ENCODE assay signal across 31 mouse cellular contexts in genomic region chr15:87458932-87459331, GRCm38 (mm10).
DNase-seq lines count a peak whose midpoint lies in the region; ATAC-seq lines count a peak whose summit lies in the region.
"Had no signal": no experiment of that assay in that cellular context is flagged by ENCODE, and none has a peak within 500 bp of the region (broad histone marks: within the 10 kb centered on the region; RNA-seq: fewer than 3 reads in every experiment).

No protein-coding gene starts in this region.

- H3K4me1 ChIP-seq in hindbrain, embryonic 15.5 days (replicated peaks): no peaks in the 10 kb centered on the region
- H3K4me1 ChIP-seq in hindbrain, embryonic 11.5 days (replicated peaks; ENCODE audit: control insufficient read depth, insufficient read depth, low read length): no peaks in the 10 kb centered on the region
- no peaks in the 10 kb centered on the region for H3K4me1 ChIP-seq in midbrain, embryonic 14.5 days (ENCODE audit: control insufficient read depth, insufficient read depth, low read length)
- no peaks in the 10 kb centered on the region for H3K4me1 ChIP-seq in midbrain, embryonic 16.5 days (ENCODE audit: control insufficient read depth, insufficient read depth, low read length)
- no peaks in the 10 kb centered on the region for H3K4me1 ChIP-seq in forebrain, embryonic 15.5 days
- H3K4me1 ChIP-seq: embryonic facial prominence, embryonic 12.5 days; heart, embryonic 13.5 days; hindbrain, embryonic 13.5 days; intestine, embryonic 15.5 days; limb, embryonic 10.5 days; limb, embryonic 15.5 days; liver, embryonic 13.5 days had no signal

- H3K9ac ChIP-seq in hindbrain, embryonic 15.5 days: no peak overlapping the region
- no peak overlapping the region for H3K9ac ChIP-seq in hindbrain, embryonic 11.5 days (ENCODE audit: low read depth, low read length)
- no peak overlapping the region for H3K9ac ChIP-seq in midbrain, embryonic 14.5 days (replicated peaks; ENCODE audit: low read length)
- no peak overlapping the region for H3K9ac ChIP-seq in midbrain, embryonic 16.5 days (ENCODE audit: low read depth, low read length)
- no peak overlapping the region for H3K9ac ChIP-seq in forebrain, embryonic 15.5 days (replicated peaks)
- H3K9ac ChIP-seq: embryonic facial prominence, embryonic 12.5 days; heart, embryonic 13.5 days; hindbrain, embryonic 13.5 days; intestine, embryonic 15.5 days; limb, embryonic 15.5 days; liver, embryonic 13.5 days had no signal

- H3K9me3 ChIP-seq in hindbrain, embryonic 15.5 days: no peaks in the 10 kb centered on the region
- H3K9me3 ChIP-seq in hindbrain, embryonic 11.5 days (ENCODE audit: control insufficient read depth, low read length): no peaks in the 10 kb centered on the region
- no peaks in the 10 kb centered on the region for H3K9me3 ChIP-seq in midbrain, embryonic 14.5 days (ENCODE audit: control insufficient read depth, low read length)
- no peaks in the 10 kb centered on the region; the same call in 1 of the 2 replicates for H3K9me3 ChIP-seq in midbrain, embryonic 16.5 days (replicated peaks; ENCODE audit: control insufficient read depth, low read length, poor library complexity, severe bottlenecking)
- H3K9me3 ChIP-seq in forebrain, embryonic 15.5 days: no peaks in the 10 kb centered on the region
- H3K9me3 ChIP-seq: embryonic facial prominence, embryonic 12.5 days; heart, embryonic 13.5 days; hindbrain, embryonic 13.5 days; intestine, embryonic 15.5 days; limb, embryonic 10.5 days; limb, embryonic 15.5 days; liver, embryonic 13.5 days had no signal

- no peak overlapping the region for H3K27ac ChIP-seq in hindbrain, embryonic 15.5 days (replicated peaks)
- H3K27ac ChIP-seq in hindbrain, embryonic 11.5 days (ENCODE audit: low read depth, low read length): no peak overlapping the region
- no peak overlapping the region for H3K27ac ChIP-seq in midbrain, embryonic 14.5 days (replicated peaks; ENCODE audit: low read depth, low read length)
- no peak overlapping the region for H3K27ac ChIP-seq in midbrain, embryonic 16.5 days (ENCODE audit: low read length)
- H3K27ac ChIP-seq in forebrain, embryonic 15.5 days (replicated peaks): no peak overlapping the region
- H3K27ac ChIP-seq: embryonic facial prominence, embryonic 12.5 days; heart, embryonic 13.5 days; hindbrain, embryonic 13.5 days; intestine, embryonic 15.5 days; limb, embryonic 10.5 days; limb, embryonic 15.5 days; liver, embryonic 13.5 days; macrophage; stomach, postnatal 0 days had no signal

- H3K4me2 ChIP-seq in hindbrain, embryonic 15.5 days: no peak overlapping the region
- no peak overlapping the region for H3K4me2 ChIP-seq in hindbrain, embryonic 11.5 days (replicated peaks; ENCODE audit: low read depth, low read length)
- no peak overlapping the region for H3K4me2 ChIP-seq in midbrain, embryonic 14.5 days (ENCODE audit: low read length)
- no peak overlapping the region for H3K4me2 ChIP-seq in midbrain, embryonic 16.5 days (ENCODE audit: low read length)
- H3K4me2 ChIP-seq in forebrain, embryonic 15.5 days (replicated peaks): no peak overlapping the region
- H3K4me2 ChIP-seq: embryonic facial prominence, embryonic 12.5 days; heart, embryonic 13.5 days; hindbrain, embryonic 13.5 days; intestine, embryonic 15.5 days; limb, embryonic 15.5 days; liver, embryonic 13.5 days had no signal

- H3K36me3 ChIP-seq in hindbrain, embryonic 15.5 days: no peaks in the 10 kb centered on the region
- H3K36me3 ChIP-seq in hindbrain, embryonic 11.5 days (ENCODE audit: control insufficient read depth, insufficient read depth, low read length): no peaks in the 10 kb centered on the region
- H3K36me3 ChIP-seq in midbrain, embryonic 14.5 days (ENCODE audit: control insufficient read depth, insufficient read depth, low read length): no peaks in the 10 kb centered on the region
- no peaks in the 10 kb centered on the region for H3K36me3 ChIP-seq in midbrain, embryonic 16.5 days (ENCODE audit: control insufficient read depth, insufficient read depth, low read length)
- H3K36me3 ChIP-seq in forebrain, embryonic 15.5 days: no peaks in the 10 kb centered on the region
- H3K36me3 ChIP-seq: embryonic facial prominence, embryonic 12.5 days; heart, embryonic 13.5 days; hindbrain, embryonic 13.5 days; intestine, embryonic 15.5 days; limb, embryonic 10.5 days; limb, embryonic 15.5 days; liver, embryonic 13.5 days had no signal

- 37% methylated on average over 1 of the region's 1 CpGs for WGBS in hindbrain, embryonic 15.5 days
- WGBS in hindbrain, embryonic 11.5 days: 36% methylated on average over 1 of the region's 1 CpGs
- 23% methylated on average over 1 of the region's 1 CpGs for WGBS in midbrain, embryonic 14.5 days
- 15% methylated on average over 1 of the region's 1 CpGs for WGBS in midbrain, embryonic 16.5 days
- 21% methylated on average over 1 of the region's 1 CpGs for WGBS in forebrain, embryonic 15.5 days

- DNase-seq in hindbrain, embryonic 11.5 days (ENCODE audit: low spot score): no peak
- peak; percentile 24 for DNase-seq in midbrain, embryonic 14.5 days
- DNase-seq in cerebellum, postnatal 10 days: no peak
- DNase-seq in ovary, postnatal 10 days (ENCODE audit: low spot score): no peak
- DNase-seq: adrenal gland, adult 2 months; adrenal gland, postnatal 36 days; B cell, adult 2 months; cerebellum, adult 2 months; cerebellum, postnatal 25 days; heart, postnatal 10 days; kidney, adult 2 months; kidney, postnatal 36 days; layer of hippocampus, postnatal 36 days; liver, embryonic 13.5 days; lung, adult 18-20 months; right cerebral cortex, adult 18-20 months; right cerebral cortex, postnatal 4 days; thymus, adult 18-20 months; thymus, postnatal 25 days had no signal

- H3K27me3 ChIP-seq in hindbrain, embryonic 15.5 days: no peaks in the 10 kb centered on the region
- H3K27me3 ChIP-seq in hindbrain, embryonic 11.5 days (ENCODE audit: control insufficient read depth, insufficient read depth, low read length): no peaks in the 10 kb centered on the region
- no peaks in the 10 kb centered on the region for H3K27me3 ChIP-seq in midbrain, embryonic 14.5 days (ENCODE audit: control insufficient read depth, insufficient read depth, low read length)
- no peaks in the 10 kb centered on the region for H3K27me3 ChIP-seq in midbrain, embryonic 16.5 days (ENCODE audit: control insufficient read depth, insufficient read depth, low read depth, low read length)
- H3K27me3 ChIP-seq in forebrain, embryonic 15.5 days: no peaks in the 10 kb centered on the region
- H3K27me3 ChIP-seq: embryonic facial prominence, embryonic 12.5 days; heart, embryonic 13.5 days; hindbrain, embryonic 13.5 days; intestine, embryonic 15.5 days; limb, embryonic 15.5 days; liver, embryonic 13.5 days had no signal

- H3K4me3 ChIP-seq in hindbrain, embryonic 15.5 days: no peak overlapping the region
- H3K4me3 ChIP-seq in hindbrain, embryonic 11.5 days (ENCODE audit: low read depth, low read length): no peak overlapping the region
- H3K4me3 ChIP-seq in midbrain, embryonic 14.5 days (replicated peaks; ENCODE audit: low read depth, low read length): no peak overlapping the region
- no peak overlapping the region for H3K4me3 ChIP-seq in midbrain, embryonic 16.5 days (ENCODE audit: low read depth, low read length)
- no peak overlapping the region for H3K4me3 ChIP-seq in forebrain, embryonic 15.5 days
- H3K4me3 ChIP-seq: embryonic facial prominence, embryonic 12.5 days; heart, embryonic 13.5 days; hindbrain, embryonic 13.5 days; intestine, embryonic 15.5 days; limb, embryonic 10.5 days; limb, embryonic 15.5 days; liver, embryonic 13.5 days had no signal

- peak; percentile 51; the same call in 1 of the 2 replicates for ATAC-seq in hindbrain, embryonic 15.5 days (ENCODE audit: low FRiP score, low read depth)
- no peak for ATAC-seq in hindbrain, embryonic 11.5 days (ENCODE audit: low FRiP score)
- ATAC-seq in midbrain, embryonic 14.5 days (ENCODE audit: low FRiP score, low TSS enrichment): no peak
- no peak for ATAC-seq in midbrain, embryonic 16.5 days
- ATAC-seq in forebrain, embryonic 15.5 days (replicated peaks): 0 out of 2 replicates have a peak, but pooled peaks have one; percentile 43
- ATAC-seq: intestine, embryonic 15.5 days; lung, postnatal 0 days had no signal

Comparison
In these comparisons a context has a peak if more than half of its experiments do, and no peak if none do; other contexts are left out.
1. ATAC-seq: peak in hindbrain, embryonic 15.5 days (single experiment) and forebrain, embryonic 15.5 days (single experiment); none in hindbrain, embryonic 11.5 days (single experiment), midbrain, embryonic 14.5 days (single experiment) and midbrain, embryonic 16.5 days (single experiment).